Mouse (Mus musculus) MEL (cell line): ENCODE results near the gene Armc10. TPM values are rescaled to one million over a fixed set of nuclear protein-coding genes. Genes with fewer than 3 reads are reported as not detected.
"Not testable (repeated sequence)": the region's sequence is repeated elsewhere in the genome, so short reads cannot be mapped to it uniquely, and the experiment has no call there.

Experiments
- DNase-seq: peaks from one replicate; pipeline ENCODE4 v3.0.0; 2011; ENCODE audit warnings: low read depth, low spot score
- H3K27ac ChIP-seq: 2 replicates; pipeline ENCODE4 v1.5.1; 2012; ENCODE audit warnings: low read depth, mild to moderate bottlenecking, control low read depth, low read length, moderate library complexity; ENCODE audit not compliant: control insufficient read depth
- H3K27me3 ChIP-seq, 2 experiments: fragments of 150-350 bp in 1 of 2; sonication (generic) in 1 of 2; 2 replicates each; pipeline ENCODE4 v1.6.1; 2012; ENCODE audit warnings: low read length in 2 of 2, mild to moderate bottlenecking in 2 of 2, improper control_type of control experiment in 1 of 2, moderate library complexity in 1 of 2; ENCODE audit not compliant: insufficient read depth in 2 of 2, control insufficient read depth in 1 of 2
- H3K36me3 ChIP-seq, 2 experiments: 2 replicates each; pipeline ENCODE4 v1.6.1; 2012 to 2014; ENCODE audit warnings: low read length in 2 of 2, improper control_type of control experiment in 1 of 2, inconsistent platforms in 1 of 2, mild to moderate bottlenecking in 1 of 2; ENCODE audit not compliant: insufficient read depth in 2 of 2, control insufficient read depth in 1 of 2
- H3K4me1 ChIP-seq, 2 experiments: fragments of 150-350 bp in 1 of 2; sonication (generic) in 1 of 2; 2 replicates each; pipeline ENCODE4 v1.6.1; 2012; ENCODE audit warnings: low read length in 2 of 2, improper control_type of control experiment in 1 of 2, mild to moderate bottlenecking in 1 of 2; ENCODE audit not compliant: insufficient read depth in 2 of 2, control insufficient read depth in 1 of 2
- H3K4me3 ChIP-seq, 2 experiments: fragments of 150-350 bp in 1 of 2; sonication (generic) in 1 of 2; 2 replicates each; pipeline ENCODE4 v1.5.1; 2012; ENCODE audit warnings: low read depth in 2 of 2, low read length in 2 of 2, mild to moderate bottlenecking in 2 of 2, moderate library complexity in 2 of 2, control low read depth in 1 of 2, improper control_type of control experiment in 1 of 2; ENCODE audit not compliant: control insufficient read depth in 1 of 2, insufficient read depth in 1 of 2
- H3K79me2 ChIP-seq: 2 replicates; pipeline ENCODE4 v1.6.1; 2012; ENCODE audit warnings: mild to moderate bottlenecking, low read length, moderate library complexity; ENCODE audit not compliant: control insufficient read depth, poor library complexity, insufficient read depth
- H3K9ac ChIP-seq: 2 replicates; pipeline ENCODE4 v1.6.1; 2012; ENCODE audit warnings: low read depth, mild to moderate bottlenecking, control low read depth, low read length, moderate library complexity; ENCODE audit not compliant: control insufficient read depth, poor library complexity, severe bottlenecking
- H3K9me3 ChIP-seq: fragments of 150-350 bp; sonication (generic); replicated peaks from 2 replicates; pipeline ENCODE4 v1.6.1; 2012; ENCODE audit warnings: mild to moderate bottlenecking, low read length, improper control_type of control experiment, moderate library complexity; ENCODE audit not compliant: insufficient read depth
- CHD2 ChIP-seq: IDR thresholded peaks from 2 replicates; pipeline ENCODE4 v1.6.1; 2011; ENCODE audit warnings: low read length, improper control_type of control experiment
- ETS1 ChIP-seq: IDR thresholded peaks from 2 replicates; pipeline ENCODE4 v1.6.1; 2012; ENCODE audit warnings: low read depth, mild to moderate bottlenecking, inconsistent platforms, low read length, improper control_type of control experiment, moderate library complexity
- GATA1 ChIP-seq: IDR thresholded peaks from 2 replicates; pipeline ENCODE4 v1.6.1; 2011; ENCODE audit warnings: low read depth, low read length, improper control_type of control experiment
- JUND ChIP-seq: IDR thresholded peaks from 2 replicates; pipeline ENCODE4 v1.6.1; 2011; ENCODE audit warnings: low read depth, mild to moderate bottlenecking, improper control_type of control experiment, low read length
- MAFK ChIP-seq: IDR thresholded peaks from 2 replicates; pipeline ENCODE4 v1.6.1; 2011; ENCODE audit warnings: low read depth, mild to moderate bottlenecking, low read length, improper control_type of control experiment, borderline replicate concordance
- MAX ChIP-seq: IDR thresholded peaks from 2 replicates; pipeline ENCODE4 v1.6.1; 2011; ENCODE audit warnings: low read length, improper control_type of control experiment
- MAZ ChIP-seq: IDR thresholded peaks from 2 replicates; pipeline ENCODE4 v1.6.1; 2012; ENCODE audit warnings: low read depth, mild to moderate bottlenecking, inconsistent platforms, low read length, improper control_type of control experiment
- MYC ChIP-seq: IDR thresholded peaks from 2 replicates; pipeline ENCODE4 v1.6.1; 2011; ENCODE audit warnings: low read depth, mild to moderate bottlenecking, low read length, improper control_type of control experiment, moderate library complexity
- POLR2A ChIP-seq, 2 experiments: IDR thresholded peaks; 2 replicates each; pipeline ENCODE4 v1.6.1; 2011 to 2012; ENCODE audit warnings: low read length in 2 of 2, mild to moderate bottlenecking in 2 of 2, control low read depth in 1 of 2, improper control_type of control experiment in 1 of 2, low read depth in 1 of 2, moderate library complexity in 1 of 2; ENCODE audit not compliant: control insufficient read depth in 1 of 2, insufficient read depth in 1 of 2, poor library complexity in 1 of 2
- POLR2AphosphoS2 ChIP-seq: IDR thresholded peaks from 2 replicates; pipeline ENCODE4 v1.6.1; 2011; ENCODE audit warnings: low read length, improper control_type of control experiment
- RAD21 ChIP-seq: IDR thresholded peaks from 2 replicates; pipeline ENCODE4 v1.6.1; 2011; ENCODE audit warnings: mild to moderate bottlenecking, low read depth, low read length, improper control_type of control experiment
- RCOR1 ChIP-seq: IDR thresholded peaks from 2 replicates; pipeline ENCODE4 v1.6.1; 2012; ENCODE audit warnings: low read depth, mild to moderate bottlenecking, inconsistent platforms, low read length, improper control_type of control experiment
- UBTF ChIP-seq: IDR thresholded peaks from 2 replicates; pipeline ENCODE4 v1.6.1; 2012; ENCODE audit warnings: low read depth, mild to moderate bottlenecking, inconsistent platforms, low read length, improper control_type of control experiment, moderate library complexity, borderline replicate concordance; ENCODE audit not compliant: insufficient read depth
- ZNF384 ChIP-seq: IDR thresholded peaks from 2 replicates; pipeline ENCODE4 v1.6.1; 2012; ENCODE audit warnings: low read depth, mild to moderate bottlenecking, inconsistent platforms, low read length, improper control_type of control experiment
- polyA plus RNA-seq, 2 experiments: library from polyadenylated mRNA; stranded (reverse) in 1 of 2; unstranded in 1 of 2; fragments of >175 nt in 1 of 2; fragments of >200 nt in 1 of 2; gene quantifications; 2 replicates each; pipeline versions ENCODE4 v1.2.1 to v1.2.4; 2012; ENCODE audit warnings: low replicate concordance in 2 of 2, low read depth in 1 of 2; ENCODE audit not compliant: insufficient read length in 2 of 2, insufficient read depth in 1 of 2, missing spikeins in 1 of 2
- total RNA-seq: library from RNA; depleted of rRNA; stranded (reverse); fragments of 300-350 nt; gene quantifications from 2 replicates; pipeline ENCODE4 v1.2.3, GENCODE M21; 2012

Armc10 gene
- total and polyA plus RNA-seq, 3 experiments, result 52.2 to 152 (median 60.4) TPM

- no peak for TF ChIP-seq ETS1
- TF ChIP-seq POLR2A (IDR thresholded peaks at IDR 0.05; ENCODE audit: control insufficient read depth in 1 of 2, insufficient read depth in 1 of 2, low read depth in 1 of 2, low read length in 2 of 2, poor library complexity in 1 of 2), result no peak
- TF ChIP-seq MYC, result no peak
- no peak for TF ChIP-seq UBTF
- TF ChIP-seq MAZ, result no peak
- TF ChIP-seq MAX, result no peak
- TF ChIP-seq POLR2AphosphoS2, result no peak
- TF ChIP-seq, all 39 proteins: peak for 0
- Histone ChIP-seq H3K9me3 (no peaks in the 10 kb centered on the region), H3K4me3 (no peak overlapping the region), H3K27ac (no peak overlapping the region), H3K4me1 (peaks cover 3 to 10% of the 10 kb centered on the region in 2 experiments), H3K36me3 (peaks cover 0 to 12% of the 10 kb centered on the region in 2 experiments; a peak in 2 of 4 replicates), H3K9ac (no peak overlapping the region), H3K79me2 (no peaks in the 10 kb centered on the region), H3K27me3 (no peaks in the 10 kb centered on the region)
- DNase-seq, result no peak
Observed at GRCm38 (mm10) chr5:21693372-21693870, 47.8 kb downstream of the Armc10 start.

- H3K79me2 ChIP-seq, result no peaks in the 10 kb centered on the region
- no peak overlapping the region for H3K4me3 ChIP-seq
- TF ChIP-seq UBTF (no peak), CHD2 (no peak), JUND (no peak), RCOR1 (no peak), ETS1 (no peak), MAFK (no peak), GATA1 (no peak), RAD21 (no peak), ZNF384 (no peak)
- no peak overlapping the region for H3K27ac ChIP-seq
- H3K36me3 ChIP-seq, result peaks cover 0 to 12% of the 10 kb centered on the region in 2 experiments; a peak in 2 of 4 replicates
- no peaks in the 10 kb centered on the region for H3K9me3 ChIP-seq
- no peaks in the 10 kb centered on the region for H3K27me3 ChIP-seq
- no peak for DNase-seq
- peaks cover 3 to 12% of the 10 kb centered on the region in 2 experiments for H3K4me1 ChIP-seq
- no peak overlapping the region for H3K9ac ChIP-seq
Observed at GRCm38 (mm10) chr5:21694854-21695490, 49.4 kb downstream of the Armc10 start.

GRCm38 (mm10) chr5:21699555-21699954, 53.9 kb downstream of the Armc10 start:
- not testable (repeated sequence) for H3K9me3 ChIP-seq, H3K4me3 ChIP-seq, H3K9ac ChIP-seq, DNase-seq, H3K79me2 ChIP-seq, H3K27ac ChIP-seq, H3K27me3 ChIP-seq
- H3K4me1 ChIP-seq, result peaks cover 16 to 18% of the 10 kb centered on the region in 2 experiments
- H3K36me3 ChIP-seq, result peaks cover 0 to 32% of the 10 kb centered on the region in 2 experiments; a peak in 2 of 4 replicates
